Mouse (Mus musculus) adrenal gland, postnatal 0 days (tissue): Measurements from ENCODE around the gene Bpifa2. TPM values are rescaled to one million over a fixed set of nuclear protein-coding genes. Genes with fewer than 3 reads are reported as not detected.

Experiments
- polyA plus RNA-seq: library from polyadenylated mRNA; unstranded; fragments of >200 nt; fragmentation: Nextera tagmentation; extraction: Ambion mirVana; gene quantifications from 2 replicates; pipeline ENCODE4 v1.2.1, GENCODE M21; 2015

Gene Bpifa2
- 2.3 TPM in 1 of 2 replicates, not detected in the other for polyA plus RNA-seq

DNA sequence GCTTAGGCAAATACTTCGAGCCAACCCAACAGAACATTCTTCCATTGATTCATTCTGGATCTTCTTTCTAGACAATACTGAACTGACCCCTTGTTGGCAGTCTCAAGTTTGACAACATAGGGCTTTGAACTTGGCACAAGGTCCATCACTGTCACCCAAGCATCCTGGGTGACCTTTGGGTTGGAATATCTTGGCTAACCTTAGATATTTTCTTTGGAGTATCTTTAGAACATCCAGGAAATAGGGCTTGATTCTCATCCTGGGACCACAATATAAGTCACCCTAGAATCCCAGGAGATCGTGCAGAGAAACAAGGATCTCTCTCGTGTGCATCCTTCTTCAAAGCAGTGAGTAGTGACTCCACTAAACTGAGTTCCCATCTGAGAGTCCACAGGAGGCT lies at the start of gene Bpifa2:
Gene Bpifa2 (plus strand): TSS at position 301 of the 400 bp plus-strand sequence.

DNA sequence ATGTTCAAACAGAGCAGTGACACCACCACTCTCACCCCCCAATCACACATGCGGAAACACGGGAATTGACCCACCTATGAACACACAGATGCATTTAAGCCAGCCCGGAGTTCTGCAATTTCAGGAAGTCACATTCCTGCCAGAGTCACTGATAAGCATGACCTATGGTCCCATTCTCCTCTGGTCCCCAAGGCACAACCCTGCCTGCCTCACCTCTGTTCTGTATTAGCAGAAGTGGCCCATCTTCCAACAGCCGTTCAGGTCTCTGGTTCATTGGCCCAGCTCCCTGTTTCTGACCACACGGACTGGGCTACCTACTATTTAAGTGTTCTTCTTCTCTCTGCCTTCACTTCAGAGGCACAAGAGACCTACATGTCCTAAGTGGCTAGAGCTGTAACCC lies 33.5 kb upstream of the Bpifa2 start, which contains the start of gene Bpifa6:
Gene Bpifa6 (plus strand): TSS at position 364 of the 400 bp plus-strand sequence.

Other genes starting within 250 kb of the Bpifa2 start
- gene Efcab8, start 228.3 kb upstream of the Bpifa2 start, polyA plus RNA-seq = 0.19 TPM in 1 of 2 replicates, not detected in the other
- 0.23 and 0.33 TPM in 2 replicates for gene Sun5, start 137.2 kb upstream of the Bpifa2 start, polyA plus RNA-seq
- gene Bpifb2, start 133.2 kb upstream of the Bpifa2 start, polyA plus RNA-seq = not detected in 2 replicates
- gene Bpifb6, start 107.9 kb upstream of the Bpifa2 start, polyA plus RNA-seq = not detected in 2 replicates
- gene Bpifb3, start 90.0 kb upstream of the Bpifa2 start, polyA plus RNA-seq = not detected in 2 replicates
- gene Bpifb4, start 70.1 kb upstream of the Bpifa2 start, polyA plus RNA-seq = 0.14 TPM in 1 of 2 replicates, not detected in the other
- 0.09 and 0.30 TPM in 2 replicates for gene Bpifa6, start 33.3 kb upstream of the Bpifa2 start, polyA plus RNA-seq
- gene Bpifa3, start 122.1 kb downstream of the Bpifa2 start, polyA plus RNA-seq = not detected in 2 replicates
- gene Bpifa1, start 134.6 kb downstream of the Bpifa2 start, polyA plus RNA-seq = 0.33 TPM in 1 of 2 replicates, not detected in the other
- gene Bpifa5, start 154.3 kb downstream of the Bpifa2 start, polyA plus RNA-seq = not detected in 2 replicates
- gene Bpifb1, start 182.6 kb downstream of the Bpifa2 start, polyA plus RNA-seq = 1.6 and 19.4 TPM in 2 replicates
- 0.84 and 2.6 TPM in 2 replicates for gene Bpifb5, start 215.5 kb downstream of the Bpifa2 start, polyA plus RNA-seq
- not detected in 2 replicates for gene Bpifb9a, start 249.6 kb downstream of the Bpifa2 start, polyA plus RNA-seq